Mouse (Mus musculus) heart, postnatal 0 days (tissue): ENCODE data around the gene Trp53.

Experiments used
- CTCF ChIP-seq: IDR thresholded peaks from 2 replicates; pipeline ENCODE4 v1.5.1; 2016; ENCODE audit warnings: antibody characterized with exemption, control low read depth, low read depth
- EP300 ChIP-seq: IDR thresholded peaks from 2 replicates; pipeline ENCODE4 v1.6.1; 2016; ENCODE audit warnings: antibody characterized with exemption, low read depth

GRCm38 (mm10) chr11:69534990-69535389 lies 45.2 kb upstream of the Trp53 start:
- no peak for TF ChIP-seq CTCF
- TF ChIP-seq EP300: no peak
